Mouse (Mus musculus): ENCODE results near the gene Pias4.

Pias4 gene

GRCm38 (mm10) chr10:81137252-81138130 lies 30.2 kb downstream of the Pias4 start:
- peak; percentile 99 for DNase-seq

- DNase-seq = peak; percentile 77
Measured at GRCm38 (mm10) chr10:81136706-81137231, 31.0 kb downstream of the Pias4 start.

- peak; percentile 85 to 89 for DNase-seq
Measured at GRCm38 (mm10) chr10:81135831-81136705, 31.7 kb downstream of the Pias4 start.

- DNase-seq = peak; percentile 63 to 70
Measured at GRCm38 (mm10) chr10:81134966-81135681, 32.6 kb downstream of the Pias4 start, which contains the start of gene Zbtb7a. Zbtb7a (plus strand) TSS chr10:81135220.

- peak; percentile 91 to 92 for DNase-seq
Measured at GRCm38 (mm10) chr10:81134181-81134587, 33.5 kb downstream of the Pias4 start.

GRCm38 (mm10) chr10:81123500-81123899 lies 44.2 kb downstream of the Pias4 start:
- no peak for DNase-seq

- no peak for DNase-seq
Measured at GRCm38 (mm10) chr10:81122889-81123288, 44.8 kb downstream of the Pias4 start.

GRCm38 (mm10) chr10:81120650-81121049 lies 47.1 kb downstream of the Pias4 start:
- DNase-seq = no peak

GRCm38 (mm10) chr10:81119625-81120024 lies 48.1 kb downstream of the Pias4 start:
- no peak for DNase-seq

- DNase-seq = no peak
Measured at GRCm38 (mm10) chr10:81112946-81113345, 54.8 kb downstream of the Pias4 start.

GRCm38 (mm10) chr10:81106113-81106721 lies 61.5 kb downstream of the Pias4 start:
- DNase-seq = peak; percentile 85 to 88

GRCm38 (mm10) chr10:81105565-81106112 lies 62.1 kb downstream of the Pias4 start, which contains the start of gene Map2k2:
Map2k2 (plus strand) TSS chr10:81105915.
- DNase-seq = peak; percentile 96 to 98

Measured in lung, adult 18-20 months (tissue).